In the genomic region with DNA sequence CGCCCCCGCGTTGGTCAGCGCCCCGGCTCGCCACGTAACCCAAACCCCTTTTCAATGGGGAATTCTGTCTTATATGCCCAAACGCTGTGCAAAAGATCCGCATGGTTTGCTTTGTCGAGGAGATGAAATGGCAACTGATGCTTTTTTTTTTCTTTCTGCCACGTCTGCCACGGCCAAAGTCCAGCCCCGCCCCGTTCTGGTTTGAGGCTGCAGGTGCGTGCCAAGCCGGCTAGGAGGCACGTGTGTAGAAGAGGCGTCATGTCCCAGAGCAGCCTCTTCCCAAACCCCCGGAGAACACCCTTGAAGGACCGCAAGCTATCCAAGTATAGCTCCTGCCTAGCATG, we compare ENCODE assay signal across 8 mouse cellular contexts. TPM values are rescaled to one million over a fixed set of nuclear protein-coding genes. Genes with fewer than 3 reads are reported as not detected.
DNase-seq lines count a peak whose midpoint lies in the region; ATAC-seq and TF ChIP-seq lines count a peak whose summit lies in the region.

No protein-coding gene starts in this region.

- peak overlapping the region; percentile 89 for H3K27ac ChIP-seq in liver, embryonic 14.5 days

- intact Hi-C loops in heart, postnatal 25 days (cut with DNase I), result no loop called here

- WGBS in liver, embryonic 14.5 days (ENCODE audit: insufficient replicate concordance), result under 1% methylated on average over 20 of the region's 20 CpGs

- peak overlapping the region; percentile 83 for H3K9ac ChIP-seq in liver, embryonic 14.5 days (replicated peaks)

- ATAC-seq in liver, embryonic 14.5 days (ENCODE audit: insufficient read depth), result peak; percentile 45

- peak; percentile 43 for TF ChIP-seq CTCF in liver, embryonic 14.5 days (IDR thresholded peaks at IDR 0.05; ENCODE audit: low read depth)

- H3K36me3 ChIP-seq in liver, embryonic 14.5 days (replicated peaks; ENCODE audit: control insufficient read depth, insufficient read depth, low read depth), result peaks cover 4% of the 10 kb centered on the region; the same call in 1 of the 2 replicates

- peak; percentile 92 for DNase-seq in heart, adult 11 months
- DNase-seq in heart, postnatal 25 days (ENCODE audit: low spot score), result no peak
- peak; percentile 88 for DNase-seq in cerebellum, adult 9-10 months
- peak; percentile 27 for DNase-seq in gastrocnemius, postnatal 10 days
- DNase-seq in kidney, adult 11 months, result peak; percentile 82
- DNase-seq in liver, embryonic 14.5 days (ENCODE audit: low read depth in 3 of 3, low spot score in 3 of 3), result peak in 2 of 3 experiments; percentile 70 to 77
- peak; percentile 14 for DNase-seq in naive thymus-derived CD4-positive, alpha-beta T cell, adult 2 months (ENCODE audit: low read depth)
- peak; percentile 59 for DNase-seq in testis, postnatal 14 days (ENCODE audit: low spot score)

- no peaks in the 10 kb centered on the region for H3K9me3 ChIP-seq in liver, embryonic 14.5 days (ENCODE audit: control insufficient read depth, low read length)

- no peaks in the 10 kb centered on the region for H3K27me3 ChIP-seq in liver, embryonic 14.5 days (ENCODE audit: control insufficient read depth, insufficient read depth, low read length)

- H3K4me3 ChIP-seq in liver, embryonic 14.5 days (ENCODE audit: insufficient read depth in 1 of 2, low read depth in 2 of 2, low read length in 2 of 2), result peak overlapping the region; percentile 60 to 77

- H3K4me2 ChIP-seq in liver, embryonic 14.5 days (ENCODE audit: low read depth), result peak overlapping the region; percentile 94

- peak; percentile 60 for TF ChIP-seq EP300 in liver, embryonic 14.5 days (IDR thresholded peaks at IDR 0.05; ENCODE audit: low read depth)

- peaks cover 58 to 68% of the 10 kb centered on the region in 2 experiments for H3K4me1 ChIP-seq in liver, embryonic 14.5 days (replicated peaks; ENCODE audit: control insufficient read depth in 2 of 2, insufficient read depth in 2 of 2, low read length in 1 of 2)

RNA-seq across cellular contexts. Expression of gene Tmem56, which starts 19.7 kb away (rescaled TPM):
- 1 to 10 TPM in 1 of 2 experiments, under 1 TPM in 1; 0.57 to 1.4 TPM for total RNA-seq in heart, postnatal 25 days (2021)
- 1 to 10 TPM; 5.7 to 6.4 TPM for total RNA-seq in gastrocnemius, postnatal 10 days (2021)
- polyA plus RNA-seq in liver, embryonic 14.5 days (2012; rRNA removed), result 11.8 and 13.5 TPM in 2 replicates
- polyA plus RNA-seq in liver, embryonic 14.5 days (2014; fragmentation: Nextera tagmentation; extraction: Ambion mirVana), result 25.3 and 25.9 TPM in 2 replicates

RNA-seq across cellular contexts. Expression of gene Alg14, which starts 28.4 kb away (rescaled TPM):
- 10 to 100 TPM in 1 of 2 experiments, 1 to 10 TPM in 1; 9.9 to 15.9 TPM for total RNA-seq in heart, postnatal 25 days (2021)
- total RNA-seq in gastrocnemius, postnatal 10 days (2021), result 10 to 100 TPM; 11.0 to 12.1 TPM
- polyA plus RNA-seq in liver, embryonic 14.5 days (2012; rRNA removed), result 6.5 and 10.4 TPM in 2 replicates
- polyA plus RNA-seq in liver, embryonic 14.5 days (2014; fragmentation: Nextera tagmentation; extraction: Ambion mirVana), result 16.2 and 18.8 TPM in 2 replicates
